Mouse (Mus musculus) forebrain, embryonic 16.5 days (tissue): Measurements from ENCODE around the gene Dcun1d1. TPM values are rescaled to one million over a fixed set of nuclear protein-coding genes. Genes with fewer than 3 reads are reported as not detected.

Experiments used
- ATAC-seq: fragments of 200-750 bp; cut with Nextera tagmentation; 2 replicates; pipeline ENCODE4 v1.8.0; 2017; ENCODE audit warnings: mild to moderate bottlenecking, moderate library complexity
- H3K27ac ChIP-seq: fragments of 300-500 bp; sonication (generic); 2 replicates; pipeline ENCODE4 v1.5.1; 2014; ENCODE audit warnings: low read length, control low read depth
- H3K27me3 ChIP-seq: fragments of 300-500 bp; sonication (generic); replicated peaks from 2 replicates; pipeline ENCODE4 v1.6.1; 2014; ENCODE audit warnings: low read length; ENCODE audit not compliant: control insufficient read depth, insufficient read depth
- H3K36me3 ChIP-seq: fragments of 300-500 bp; sonication (generic); 2 replicates; pipeline ENCODE4 v1.6.1; 2014; ENCODE audit not compliant: control insufficient read depth, insufficient read depth
- H3K4me1 ChIP-seq: fragments of 300-500 bp; sonication (generic); replicated peaks from 2 replicates; pipeline ENCODE4 v1.6.1; 2014; ENCODE audit warnings: low read length; ENCODE audit not compliant: control insufficient read depth, insufficient read depth
- H3K4me2 ChIP-seq: fragments of 300-500 bp; sonication (generic); 2 replicates; pipeline ENCODE4 v1.6.1; 2014; ENCODE audit warnings: mild to moderate bottlenecking, low read length, control low read depth
- H3K4me3 ChIP-seq: fragments of 300-500 bp; sonication (generic); replicated peaks from 2 replicates; pipeline ENCODE4 v1.5.1; 2014; ENCODE audit warnings: mild to moderate bottlenecking, low read length, control low read depth
- H3K9ac ChIP-seq: fragments of 300-500 bp; sonication (generic); replicated peaks from 2 replicates; pipeline ENCODE4 v1.6.1; 2014; ENCODE audit warnings: low read depth, low read length, control low read depth
- H3K9me3 ChIP-seq: fragments of 300-500 bp; sonication (generic); 2 replicates; pipeline ENCODE4 v1.6.1; 2016; ENCODE audit warnings: low read length; ENCODE audit not compliant: control insufficient read depth
- WGBS: fragments of 180-500 bp; shearing (Covaris S2); extraction: QIAGEN DNeasy Blood & Tissue Kit; methylation state at CpG from one replicate; pipeline ENCODE4 v1.1.7; 2014; 5-methylcytosine and 5-hydroxymethylcytosine counted together
- polyA plus RNA-seq: library from polyadenylated mRNA; unstranded; fragments of >200 nt; fragmentation: Nextera tagmentation; extraction: Ambion mirVana; gene quantifications from 2 replicates; pipeline ENCODE4 v1.2.1, GENCODE M21; 2015

The Dcun1d1 gene
- polyA plus RNA-seq, 1 experiment from 2014 or later: 121 TPM

- under 1% methylated on average over 14 of the region's 14 CpGs for WGBS
- H3K27ac ChIP-seq: peak overlapping the region; percentile 89
- peak; percentile 36 for ATAC-seq
Measured at GRCm38 (mm10) chr3:35933405-35933777, 3.9 kb downstream of the Dcun1d1 start.

GRCm38 (mm10) chr3:35932735-35933404 lies 4.4 kb downstream of the Dcun1d1 start:
- WGBS: under 1% methylated on average over 41 of the region's 73 CpGs
- H3K9ac ChIP-seq: peak overlapping the region; percentile 98
- peak overlapping the region; percentile 93 for H3K4me2 ChIP-seq
- ATAC-seq: peak; percentile 96
- H3K36me3 ChIP-seq: no peaks in the 10 kb centered on the region
- H3K4me1 ChIP-seq: peaks cover 25% of the 10 kb centered on the region
- no peaks in the 10 kb centered on the region for H3K27me3 ChIP-seq
- no peaks in the 10 kb centered on the region for H3K9me3 ChIP-seq
- H3K4me3 ChIP-seq: peak overlapping the region; percentile 93
- peak overlapping the region; percentile 89 for H3K27ac ChIP-seq

More at GRCm38 (mm10) chr3:35933405-35933777, 3.9 kb downstream of the Dcun1d1 start:
- Histone ChIP-seq H3K4me3 (peak overlapping the region; percentile 93), H3K27me3 (no peaks in the 10 kb centered on the region), H3K4me1 (peaks cover 25% of the 10 kb centered on the region), H3K4me2 (peak overlapping the region; percentile 93), H3K9me3 (no peaks in the 10 kb centered on the region), H3K9ac (peak overlapping the region; percentile 98), H3K36me3 (no peaks in the 10 kb centered on the region)

GRCm38 (mm10) chr3:35931896-35932727 lies 5.1 kb downstream of the Dcun1d1 start:
- H3K4me2 ChIP-seq: peak overlapping the region; percentile 82
- under 1% methylated on average over 55 of the region's 65 CpGs for WGBS
- peak overlapping the region; percentile 89 for H3K27ac ChIP-seq
- H3K4me3 ChIP-seq: peak overlapping the region; percentile 93
- peaks cover 25% of the 10 kb centered on the region for H3K4me1 ChIP-seq
- peak; percentile 76 for ATAC-seq
- H3K36me3 ChIP-seq: no peaks in the 10 kb centered on the region
- H3K27me3 ChIP-seq: no peaks in the 10 kb centered on the region
- peak overlapping the region; percentile 98 for H3K9ac ChIP-seq
- H3K9me3 ChIP-seq: no peaks in the 10 kb centered on the region

DNA sequence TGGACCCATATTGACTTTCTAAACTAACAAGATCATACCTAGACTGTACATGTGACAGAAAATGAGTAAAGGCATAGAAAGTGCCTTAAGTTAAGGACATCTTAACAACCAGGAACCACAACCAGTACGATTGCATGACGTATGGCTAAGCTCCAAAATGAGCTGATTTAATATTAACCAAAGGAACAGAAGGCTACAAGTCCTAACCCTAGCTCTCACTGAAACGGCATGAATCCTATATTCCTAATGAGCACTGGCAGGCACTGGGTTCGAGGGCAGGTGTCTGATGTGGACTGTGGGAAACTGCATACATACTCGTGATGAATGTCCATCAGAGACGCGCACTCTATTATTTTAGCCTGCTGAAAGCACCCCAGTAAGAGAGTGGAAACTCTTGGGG lies 5.9 kb downstream of the Dcun1d1 start:
- H3K9ac ChIP-seq: peak overlapping the region; percentile 98; the same call in 1 of the 2 replicates
- H3K27me3 ChIP-seq: no peaks in the 10 kb centered on the region
- no peak overlapping the region for H3K27ac ChIP-seq
- no peak for ATAC-seq
- H3K4me1 ChIP-seq: peaks cover 25% of the 10 kb centered on the region
- H3K36me3 ChIP-seq: no peaks in the 10 kb centered on the region
- peak overlapping the region; percentile 93 for H3K4me3 ChIP-seq
- no peaks in the 10 kb centered on the region for H3K9me3 ChIP-seq
- WGBS: 26% methylated on average over 7 of the region's 7 CpGs
- H3K4me2 ChIP-seq: peak overlapping the region; percentile 82

GRCm38 (mm10) chr3:35929831-35930230 lies 7.4 kb downstream of the Dcun1d1 start:
- no peak for ATAC-seq
- H3K9me3 ChIP-seq: no peaks in the 10 kb centered on the region
- H3K27me3 ChIP-seq: no peaks in the 10 kb centered on the region
- H3K36me3 ChIP-seq: no peaks in the 10 kb centered on the region
- no peak overlapping the region for H3K4me3 ChIP-seq
- H3K4me2 ChIP-seq: no peak overlapping the region
- no peak overlapping the region for H3K9ac ChIP-seq
- no peak overlapping the region for H3K27ac ChIP-seq
- H3K4me1 ChIP-seq: peaks cover 25% of the 10 kb centered on the region
- WGBS: 69% methylated on average over 8 of the region's 8 CpGs

- ATAC-seq: no peak
- Histone ChIP-seq H3K4me1 (peaks cover 25% of the 10 kb centered on the region), H3K27me3 (no peaks in the 10 kb centered on the region), H3K36me3 (no peaks in the 10 kb centered on the region), H3K4me3 (no peak overlapping the region), H3K27ac (no peak overlapping the region), H3K9ac (no peak overlapping the region), H3K4me2 (no peak overlapping the region), H3K9me3 (no peaks in the 10 kb centered on the region)
- 54% methylated on average over 3 of the region's 3 CpGs for WGBS
Measured at GRCm38 (mm10) chr3:35929406-35929805, 7.8 kb downstream of the Dcun1d1 start.

DNA sequence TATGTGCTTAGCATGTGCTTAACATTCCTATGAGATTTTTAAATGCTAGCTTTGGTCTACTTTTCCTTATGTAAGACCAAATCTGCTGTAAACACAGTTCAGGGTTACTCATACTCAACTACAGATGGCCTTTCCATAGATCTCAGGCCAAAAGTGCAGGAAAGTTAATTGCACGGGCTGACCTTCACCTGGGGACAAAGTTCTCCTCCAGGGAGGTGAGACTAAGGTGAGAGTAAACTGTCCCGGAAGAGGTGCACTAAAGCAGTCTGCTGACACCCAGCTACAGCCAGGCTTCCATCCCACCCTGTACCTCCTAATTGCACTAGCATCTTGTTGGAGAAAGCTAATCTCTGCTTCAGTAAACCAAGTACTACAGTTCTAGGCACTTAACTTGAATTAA lies 11.4 kb downstream of the Dcun1d1 start:
- no peak for ATAC-seq
- no peak overlapping the region for H3K27ac ChIP-seq
- H3K27me3 ChIP-seq: no peaks in the 10 kb centered on the region
- no peak overlapping the region for H3K4me2 ChIP-seq
- H3K36me3 ChIP-seq: no peaks in the 10 kb centered on the region
- H3K9ac ChIP-seq: no peak overlapping the region
- no peak overlapping the region for H3K4me3 ChIP-seq
- no peaks in the 10 kb centered on the region for H3K9me3 ChIP-seq
- WGBS: 85% methylated on average over 2 of the region's 2 CpGs
- H3K4me1 ChIP-seq: peaks cover 8% of the 10 kb centered on the region

- H3K27me3 ChIP-seq: no peaks in the 10 kb centered on the region
- no peaks in the 10 kb centered on the region for H3K9me3 ChIP-seq
- no peak overlapping the region for H3K27ac ChIP-seq
- H3K4me3 ChIP-seq: no peak overlapping the region
- no peaks in the 10 kb centered on the region; the same call in 1 of the 2 replicates for H3K4me1 ChIP-seq
- WGBS: 86% methylated on average over 3 of the region's 3 CpGs
- H3K36me3 ChIP-seq: no peaks in the 10 kb centered on the region
- no peak for ATAC-seq
- H3K9ac ChIP-seq: no peak overlapping the region
- no peak overlapping the region for H3K4me2 ChIP-seq
Measured at GRCm38 (mm10) chr3:35924007-35924406, 13.2 kb downstream of the Dcun1d1 start.

DNA sequence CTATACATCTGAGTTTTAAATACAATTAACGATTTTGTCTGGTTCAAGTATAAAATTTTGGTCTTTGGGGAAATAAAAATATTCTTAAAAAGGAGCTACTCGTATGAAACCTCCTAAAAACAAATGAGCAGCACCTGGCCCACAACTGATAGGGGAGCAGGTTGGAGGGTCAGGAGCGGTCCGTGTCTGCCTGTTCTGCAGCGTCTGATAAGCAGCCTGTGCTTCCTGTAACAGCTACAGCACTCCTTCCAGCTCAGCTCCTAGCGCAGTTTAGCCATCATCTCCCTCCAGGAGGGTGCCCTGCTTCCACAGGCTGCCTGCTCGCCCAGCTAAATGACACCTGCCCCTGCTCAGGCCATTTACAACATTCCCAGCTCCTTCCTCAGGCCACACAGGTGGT lies 13.8 kb downstream of the Dcun1d1 start:
- Histone ChIP-seq H3K27me3 (no peaks in the 10 kb centered on the region), H3K9me3 (no peaks in the 10 kb centered on the region)
- WGBS: 72% methylated on average over 7 of the region's 7 CpGs

More for the DNA sequence above, 13.8 kb downstream of the Dcun1d1 start:
- Histone ChIP-seq H3K9ac (no peak overlapping the region), H3K36me3 (no peaks in the 10 kb centered on the region), H3K4me3 (no peak overlapping the region), H3K27ac (no peak overlapping the region), H3K4me2 (no peak overlapping the region), H3K4me1 (no peaks in the 10 kb centered on the region; the same call in 1 of the 2 replicates)
- no peak for ATAC-seq
